21 mouse cellular contexts compared by ENCODE assay signal in genomic region chr16:38612646-38613045, GRCm38 (mm10). TPM values are rescaled to one million over a fixed set of nuclear protein-coding genes. Genes with fewer than 3 reads are reported as not detected.
A peak's percentile ranks its signal among the peaks of the same experiment; 100 is the strongest.
DNase-seq lines count a peak whose midpoint lies in the region; ATAC-seq and TF ChIP-seq lines count a peak whose summit lies in the region.
"Had no signal": no experiment of that assay in that cellular context is flagged by ENCODE, and none has a peak within 500 bp of the region (broad histone marks: within the 10 kb centered on the region; RNA-seq: fewer than 3 reads in every experiment).

No protein-coding gene starts in this region.

- no peaks in the 10 kb centered on the region for H3K4me1 ChIP-seq in lung, embryonic 14.5 days (ENCODE audit: insufficient read depth)
- peaks cover 4% of the 10 kb centered on the region; the same call in 1 of the 2 replicates for H3K4me1 ChIP-seq in stomach, embryonic 16.5 days (ENCODE audit: control insufficient read depth, insufficient read depth, low read length)
- H3K4me1 ChIP-seq: forebrain, embryonic 13.5 days; heart, embryonic 10.5 days; hindbrain, embryonic 10.5 days; kidney, embryonic 15.5 days; liver, embryonic 12.5 days; lung, embryonic 15.5 days had no signal

- DNase-seq in gastrocnemius, postnatal 25 days: peak; percentile 20
- DNase-seq in gastrocnemius, adult 2 months: no peak
- peak; percentile 69 for DNase-seq in lung, embryonic 14.5 days
- no peak for DNase-seq in lung, adult 18-20 months
- peak; percentile 68 for DNase-seq in fat pad, adult 2 months (ENCODE audit: extremely low read depth, low read depth, low spot score)
- no peak for DNase-seq in cerebellum, adult 11 months
- no peak for DNase-seq in left cerebral cortex, postnatal 25 days (ENCODE audit: low spot score in 2 of 2)
- DNase-seq: adrenal gland, postnatal 10 days; cerebellum, adult 11-12 months; cerebellum, postnatal 14 days; gastrocnemius, postnatal 36 days; layer of hippocampus, postnatal 36 days; right cerebral cortex, adult 18-20 months had no signal

- H3K9ac ChIP-seq in lung, embryonic 14.5 days: no peak overlapping the region
- H3K9ac ChIP-seq in stomach, embryonic 16.5 days (ENCODE audit: low read length): no peak overlapping the region
- H3K9ac ChIP-seq: forebrain, embryonic 13.5 days; kidney, embryonic 15.5 days; liver, embryonic 12.5 days; lung, embryonic 15.5 days had no signal

- intact Hi-C loops in gastrocnemius, adult 2 months (cut with DNase I): no loop called here
- intact Hi-C loops in left cerebral cortex, postnatal 25 days (cut with DNase I): no loop called here

- 0 out of 2 replicates have a peak, but pooled peaks have one; percentile 24 for ATAC-seq in lung, embryonic 14.5 days (ENCODE audit: insufficient read depth)
- peak; percentile 68 for ATAC-seq in stomach, embryonic 16.5 days (ENCODE audit: insufficient read depth, low FRiP score)
- ATAC-seq: forebrain, embryonic 13.5 days; liver, embryonic 12.5 days had no signal

- H3K27me3 ChIP-seq in lung, embryonic 14.5 days (ENCODE audit: insufficient read depth, low read length): no peaks in the 10 kb centered on the region
- H3K27me3 ChIP-seq in stomach, embryonic 16.5 days (ENCODE audit: control insufficient read depth, insufficient read depth, low read length): no peaks in the 10 kb centered on the region
- H3K27me3 ChIP-seq: forebrain, embryonic 13.5 days; kidney, embryonic 15.5 days; liver, embryonic 12.5 days; lung, embryonic 15.5 days had no signal

- WGBS in lung, embryonic 14.5 days: 54% methylated on average over 5 of the region's 5 CpGs
- WGBS in stomach, embryonic 16.5 days: 36% methylated on average over 5 of the region's 5 CpGs

- no peak overlapping the region for H3K4me2 ChIP-seq in lung, embryonic 14.5 days
- no peak overlapping the region for H3K4me2 ChIP-seq in stomach, embryonic 16.5 days (ENCODE audit: low read depth, low read length)
- H3K4me2 ChIP-seq: forebrain, embryonic 13.5 days; kidney, embryonic 15.5 days; liver, embryonic 12.5 days; lung, embryonic 15.5 days; midbrain, embryonic 11.5 days had no signal

- no peak overlapping the region for H3K27ac ChIP-seq in gastrocnemius, adult 2 months
- H3K27ac ChIP-seq in lung, embryonic 14.5 days (ENCODE audit: low read depth): peak overlapping the region; percentile 10; the same call in 1 of the 2 replicates
- no peak overlapping the region for H3K27ac ChIP-seq in stomach, embryonic 16.5 days (ENCODE audit: low read length)
- H3K27ac ChIP-seq: forebrain, embryonic 13.5 days; heart, embryonic 10.5 days; hindbrain, embryonic 10.5 days; kidney, embryonic 15.5 days; liver, embryonic 12.5 days; lung, embryonic 15.5 days had no signal

- H3K4me3 ChIP-seq in gastrocnemius, adult 2 months: no peak overlapping the region
- no peak overlapping the region for H3K4me3 ChIP-seq in lung, embryonic 14.5 days (ENCODE audit: low read depth, low read length)
- H3K4me3 ChIP-seq in stomach, embryonic 16.5 days (replicated peaks; ENCODE audit: low read length): no peak overlapping the region
- H3K4me3 ChIP-seq: forebrain, embryonic 13.5 days; heart, embryonic 10.5 days; hindbrain, embryonic 10.5 days; kidney, embryonic 15.5 days; liver, embryonic 12.5 days; lung, embryonic 15.5 days had no signal

- peaks cover 40% of the 10 kb centered on the region for H3K36me3 ChIP-seq in lung, embryonic 14.5 days (ENCODE audit: insufficient read depth)
- H3K36me3 ChIP-seq in stomach, embryonic 16.5 days (ENCODE audit: control insufficient read depth, insufficient read depth, low read length): peaks cover 10% of the 10 kb centered on the region

- no peak for TF ChIP-seq CTCF in gastrocnemius, adult 2 months (IDR thresholded peaks at IDR 0.05)
- no peak for TF ChIP-seq CTCF in lung, embryonic 14.5 days (IDR thresholded peaks at IDR 0.05; ENCODE audit: low read depth)

- no peaks in the 10 kb centered on the region; the same call in 1 of the 2 replicates for H3K9me3 ChIP-seq in lung, embryonic 14.5 days (ENCODE audit: low read depth, low read length)
- H3K9me3 ChIP-seq in stomach, embryonic 16.5 days (replicated peaks; ENCODE audit: control insufficient read depth, low read length): peaks cover 5% of the 10 kb centered on the region; the same call in 1 of the 2 replicates
- H3K9me3 ChIP-seq: heart, embryonic 10.5 days had no signal

RNA-seq across cellular contexts. Expression of gene Tmem39a, which starts 54.1 kb away (rescaled TPM):
- total RNA-seq in gastrocnemius, postnatal 25 days (2021): 10 to 100 TPM; 17.1 to 18.8 TPM
- 10 to 100 TPM; 17.4 to 20.7 TPM for total RNA-seq in gastrocnemius, adult 2 months (2021)
- 117 and 128 TPM in 2 replicates for polyA plus RNA-seq in lung, embryonic 14.5 days (2014; fragmentation: Nextera tagmentation; extraction: Ambion mirVana)
- polyA plus RNA-seq in stomach, embryonic 16.5 days (2015; fragmentation: Nextera tagmentation; extraction: Ambion mirVana): 106 and 110 TPM in 2 replicates
- total RNA-seq in left cerebral cortex, postnatal 25 days (2021): 10 to 100 TPM; 18.7 to 23.5 TPM

Comparison
In these comparisons a context has a peak if more than half of its experiments do, and no peak if none do; other contexts are left out.
1. DNase-seq: peak in gastrocnemius, postnatal 25 days (single experiment), lung, embryonic 14.5 days (single experiment) and fat pad, adult 2 months (single experiment); none in gastrocnemius, adult 2 months (single experiment), lung, adult 18-20 months (0 of 2), cerebellum, adult 11 months (single experiment) and left cerebral cortex, postnatal 25 days (0 of 2).